Mouse (Mus musculus): ENCODE results near the gene Dusp14. TPM values are rescaled to one million over a fixed set of nuclear protein-coding genes. Genes with fewer than 3 reads are reported as not detected.

The Dusp14 gene
- polyA plus RNA-seq, 1 experiment from 2014 or later: 11.8 TPM

- 79% methylated on average over 5 of the region's 5 CpGs for WGBS
- Histone ChIP-seq H3K27me3 (no peaks in the 10 kb centered on the region), H3K4me3 (no peak overlapping the region), H3K9ac (no peak overlapping the region), H3K4me2 (replicated peaks) (no peak overlapping the region), H3K27ac (no peak overlapping the region), H3K36me3 (peaks cover 60% of the 10 kb centered on the region), H3K4me1 (no peaks in the 10 kb centered on the region), H3K9me3 (replicated peaks) (no peaks in the 10 kb centered on the region)
- ATAC-seq (ENCODE audit: low FRiP score): no peak
These were observed 35.4 kb downstream of the Dusp14 start for GRCm38 (mm10) chr11:84033671-84034070.

DNA sequence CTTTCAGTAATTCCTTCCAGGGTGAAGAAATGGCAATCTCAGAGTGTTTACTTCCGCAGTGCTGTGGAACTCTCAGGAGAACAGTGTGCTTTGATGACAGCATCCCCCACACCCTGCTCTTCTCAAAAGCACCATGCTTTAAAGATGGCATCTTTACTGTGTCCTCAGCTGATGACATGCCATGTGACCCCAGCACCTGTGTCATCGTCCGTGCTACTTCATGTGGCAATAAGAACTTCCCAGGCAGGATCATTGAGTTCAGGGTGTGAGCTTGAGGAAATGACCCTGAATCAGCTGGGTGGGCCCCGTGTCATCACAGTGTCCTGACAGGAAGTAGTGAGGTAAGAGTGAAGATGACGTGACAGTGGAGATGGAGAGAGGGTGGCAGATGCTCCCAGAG, 36.5 kb downstream of the Dusp14 start:
- ATAC-seq (ENCODE audit: low FRiP score): no peak
- H3K4me3 ChIP-seq: no peak overlapping the region
- no peaks in the 10 kb centered on the region for H3K27me3 ChIP-seq
- 81% methylated on average over 5 of the region's 5 CpGs for WGBS
- H3K9ac ChIP-seq: no peak overlapping the region
- H3K27ac ChIP-seq: no peak overlapping the region
- H3K36me3 ChIP-seq: peaks cover 65% of the 10 kb centered on the region
- H3K9me3 ChIP-seq (replicated peaks): no peaks in the 10 kb centered on the region
- no peak overlapping the region for H3K4me2 ChIP-seq (replicated peaks)
- H3K4me1 ChIP-seq: no peaks in the 10 kb centered on the region

DNA sequence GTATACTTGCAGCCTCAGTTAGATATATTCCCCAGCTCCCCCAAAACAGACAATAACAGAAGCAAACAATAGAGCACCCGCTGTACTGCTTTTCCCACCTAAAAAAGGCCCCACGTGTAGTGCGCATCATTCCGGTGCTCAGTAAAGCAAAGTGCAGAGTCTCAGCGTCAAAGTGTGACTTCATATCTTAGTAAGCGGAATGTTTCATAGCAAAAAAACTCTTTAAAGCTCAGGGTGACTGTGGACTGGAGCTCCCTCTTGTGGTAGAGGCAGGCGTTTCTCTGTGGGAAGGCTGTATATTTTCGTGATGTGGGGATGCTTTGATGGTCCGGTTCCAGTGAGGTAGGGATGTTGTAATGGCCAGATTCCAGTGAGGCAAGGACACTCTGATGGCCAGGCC, 37.1 kb downstream of the Dusp14 start:
- H3K4me3 ChIP-seq: no peak overlapping the region
- no peak overlapping the region for H3K4me2 ChIP-seq (replicated peaks)
- H3K4me1 ChIP-seq: no peaks in the 10 kb centered on the region
- H3K36me3 ChIP-seq: peaks cover 70% of the 10 kb centered on the region
- no peak for ATAC-seq (ENCODE audit: low FRiP score)
- H3K27me3 ChIP-seq: no peaks in the 10 kb centered on the region
- H3K9me3 ChIP-seq (replicated peaks): no peaks in the 10 kb centered on the region
- H3K9ac ChIP-seq: no peak overlapping the region
- 55% methylated on average over 9 of the region's 9 CpGs for WGBS
- H3K27ac ChIP-seq: no peak overlapping the region

GRCm38 (mm10) chr11:84028271-84029028, 40.6 kb downstream of the Dusp14 start:
- Histone ChIP-seq H3K9me3 (replicated peaks) (no peaks in the 10 kb centered on the region), H3K27ac (no peak overlapping the region), H3K4me1 (no peaks in the 10 kb centered on the region), H3K9ac (no peak overlapping the region), H3K36me3 (peaks cover 88% of the 10 kb centered on the region), H3K4me3 (no peak overlapping the region), H3K27me3 (no peaks in the 10 kb centered on the region), H3K4me2 (replicated peaks) (no peak overlapping the region)
- no peak for ATAC-seq (ENCODE audit: low FRiP score)
- WGBS: 85% methylated on average over 9 of the region's 9 CpGs

DNA sequence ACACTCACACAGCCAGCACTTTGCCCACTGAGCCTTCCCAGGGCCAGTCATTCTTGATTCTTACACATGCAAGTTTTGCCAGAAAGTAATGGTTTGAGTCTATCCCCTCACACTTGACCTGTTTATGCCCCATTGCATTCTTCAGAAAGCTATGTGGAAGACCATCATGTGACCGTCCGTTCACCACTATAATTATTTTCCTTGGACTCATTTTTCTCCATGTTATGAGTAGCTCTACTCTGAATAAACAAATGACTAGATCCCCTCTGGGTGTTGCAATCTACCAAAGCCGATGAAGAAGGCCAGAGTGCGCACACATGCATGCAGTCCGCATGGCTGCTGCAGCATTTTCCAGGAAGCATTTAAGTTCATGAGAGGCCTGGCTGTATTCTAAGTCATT, 41.8 kb downstream of the Dusp14 start:
- no peaks in the 10 kb centered on the region for H3K27me3 ChIP-seq
- H3K4me2 ChIP-seq (replicated peaks): no peak overlapping the region
- H3K4me3 ChIP-seq: no peak overlapping the region
- ATAC-seq (ENCODE audit: low FRiP score): no peak
- no peaks in the 10 kb centered on the region for H3K4me1 ChIP-seq
- no peaks in the 10 kb centered on the region for H3K9me3 ChIP-seq (replicated peaks)
- 92% methylated on average over 5 of the region's 5 CpGs for WGBS
- peaks cover 88% of the 10 kb centered on the region for H3K36me3 ChIP-seq
- H3K9ac ChIP-seq: no peak overlapping the region
- no peak overlapping the region for H3K27ac ChIP-seq

GRCm38 (mm10) chr11:84016810-84017508, 52.1 kb downstream of the Dusp14 start:
- Histone ChIP-seq H3K9ac (no peak overlapping the region), H3K4me3 (no peak overlapping the region), H3K27me3 (no peaks in the 10 kb centered on the region), H3K4me1 (peaks cover 10% of the 10 kb centered on the region), H3K36me3 (peaks cover 51% of the 10 kb centered on the region), H3K9me3 (replicated peaks) (no peaks in the 10 kb centered on the region), H3K27ac (no peak overlapping the region), H3K4me2 (replicated peaks) (no peak overlapping the region)
- ATAC-seq (ENCODE audit: low FRiP score): no peak
- WGBS: 91% methylated on average over 7 of the region's 7 CpGs

GRCm38 (mm10) chr11:84016147-84016809, 52.8 kb downstream of the Dusp14 start:
- ATAC-seq (ENCODE audit: low FRiP score): no peak
- Histone ChIP-seq H3K36me3 (peaks cover 45% of the 10 kb centered on the region), H3K4me2 (replicated peaks) (no peak overlapping the region), H3K27me3 (no peaks in the 10 kb centered on the region), H3K27ac (no peak overlapping the region), H3K4me3 (no peak overlapping the region), H3K4me1 (peaks cover 15% of the 10 kb centered on the region), H3K9me3 (replicated peaks) (no peaks in the 10 kb centered on the region), H3K9ac (no peak overlapping the region)
- 94% methylated on average over 6 of the region's 6 CpGs for WGBS

DNA sequence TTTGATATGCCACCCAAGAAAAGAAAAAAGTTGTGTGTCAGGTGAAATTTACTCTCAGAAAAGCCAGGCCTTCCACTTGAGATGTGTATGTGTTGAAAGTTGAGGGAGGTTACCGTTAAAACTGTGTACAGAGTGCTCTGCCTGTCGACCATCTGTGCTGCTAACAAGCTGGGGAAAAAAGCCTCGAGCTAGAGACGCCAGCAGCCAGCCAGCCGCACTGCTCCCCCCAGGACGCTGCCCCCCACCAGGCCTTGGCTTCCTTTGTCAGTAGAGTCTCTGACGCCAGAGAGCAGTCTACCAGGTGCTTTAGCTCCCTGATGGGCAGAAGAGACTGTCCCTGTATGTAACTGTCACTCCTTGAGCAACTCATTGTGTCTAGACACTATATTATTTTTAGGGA, 56.0 kb downstream of the Dusp14 start:
- Histone ChIP-seq H3K9ac (0 out of 2 replicates have a peak overlapping the region, but pooled peaks have one; percentile 10), H3K9me3 (replicated peaks) (no peaks in the 10 kb centered on the region), H3K4me1 (peaks cover 24% of the 10 kb centered on the region), H3K4me2 (replicated peaks) (no peak overlapping the region), H3K27ac (no peak overlapping the region), H3K36me3 (peaks cover 39% of the 10 kb centered on the region), H3K4me3 (no peak overlapping the region), H3K27me3 (no peaks in the 10 kb centered on the region)
- 8% methylated on average over 7 of the region's 7 CpGs for WGBS
- no peak for ATAC-seq (ENCODE audit: low FRiP score)

DNA sequence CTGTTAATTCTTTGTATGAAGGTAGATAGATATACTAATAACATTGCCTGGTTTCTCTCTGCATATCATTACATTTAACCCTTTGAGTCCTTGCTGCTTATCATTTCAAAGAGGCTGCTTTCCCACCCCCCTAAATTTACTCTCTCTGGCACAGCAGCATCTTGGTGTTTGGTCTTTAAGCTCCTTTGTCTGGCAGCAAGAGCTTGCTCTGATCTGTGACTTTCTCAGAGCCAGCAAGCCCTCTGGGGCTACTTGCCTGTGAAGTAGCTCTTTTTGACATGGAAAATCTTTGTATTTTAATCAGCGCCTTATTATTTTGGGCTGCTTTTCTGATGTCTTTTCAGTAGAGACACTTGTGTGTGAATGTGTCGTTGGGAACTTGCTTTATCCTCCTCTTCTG, 57.5 kb downstream of the Dusp14 start:
- Histone ChIP-seq H3K27me3 (no peaks in the 10 kb centered on the region), H3K4me1 (peaks cover 24% of the 10 kb centered on the region), H3K27ac (no peak overlapping the region), H3K9me3 (replicated peaks) (no peaks in the 10 kb centered on the region), H3K36me3 (peaks cover 31% of the 10 kb centered on the region), H3K9ac (no peak overlapping the region), H3K4me2 (replicated peaks) (peak overlapping the region; percentile 23), H3K4me3 (no peak overlapping the region)
- ATAC-seq (ENCODE audit: low FRiP score): no peak
- WGBS: 18% methylated on average over 2 of the region's 2 CpGs

DNA sequence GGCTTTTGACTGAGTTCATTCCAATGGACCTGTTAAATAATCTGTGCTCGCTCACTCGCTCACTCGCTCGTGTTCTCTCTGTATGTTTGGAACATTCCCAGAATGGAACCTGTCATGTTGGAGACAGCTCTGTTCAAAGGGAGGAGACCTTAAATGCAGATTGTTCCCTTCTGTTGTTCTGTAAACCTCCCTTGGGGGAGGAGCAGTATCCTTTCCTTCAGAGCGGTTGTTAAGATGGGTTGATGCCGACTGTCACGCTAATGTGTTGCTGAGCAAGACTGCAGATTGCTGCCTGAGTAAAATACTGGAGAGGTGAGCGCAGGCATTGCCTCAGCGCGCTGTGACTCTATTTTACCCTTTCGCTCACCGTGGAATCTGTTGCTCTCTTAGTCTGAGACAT, 58.0 kb downstream of the Dusp14 start:
- H3K4me2 ChIP-seq (replicated peaks): peak overlapping the region; percentile 23
- H3K36me3 ChIP-seq: peaks cover 35% of the 10 kb centered on the region
- H3K4me3 ChIP-seq: no peak overlapping the region
- no peak overlapping the region for H3K27ac ChIP-seq
- no peak for ATAC-seq (ENCODE audit: low FRiP score)
- H3K9ac ChIP-seq: no peak overlapping the region
- H3K9me3 ChIP-seq (replicated peaks): no peaks in the 10 kb centered on the region
- H3K4me1 ChIP-seq: peaks cover 24% of the 10 kb centered on the region
- WGBS: 23% methylated on average over 12 of the region's 12 CpGs
- H3K27me3 ChIP-seq: no peaks in the 10 kb centered on the region

DNA sequence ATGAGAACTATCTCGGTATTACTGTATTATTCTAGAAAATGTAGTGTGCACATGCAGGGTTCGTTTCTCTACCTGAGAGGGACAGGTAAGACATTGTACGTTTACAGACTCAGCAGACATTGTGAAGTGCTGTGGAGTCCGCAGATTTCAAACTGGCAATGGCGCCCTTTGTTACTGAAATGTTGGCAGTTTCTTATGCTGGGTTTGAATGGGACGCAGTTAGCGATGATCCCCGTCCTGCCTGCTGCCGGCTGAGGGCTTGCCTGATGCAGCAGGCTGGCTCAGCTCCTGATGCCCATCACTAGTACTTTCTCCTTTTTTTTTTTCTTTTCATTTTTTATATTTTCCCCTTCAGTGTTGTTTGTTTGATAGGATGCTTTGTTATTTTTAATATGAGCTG, 58.6 kb downstream of the Dusp14 start:
- ATAC-seq (ENCODE audit: low FRiP score): no peak
- WGBS: 63% methylated on average over 9 of the region's 9 CpGs
- Histone ChIP-seq H3K4me2 (replicated peaks) (no peak overlapping the region), H3K4me3 (no peak overlapping the region), H3K9ac (no peak overlapping the region), H3K9me3 (replicated peaks) (no peaks in the 10 kb centered on the region), H3K4me1 (peaks cover 24% of the 10 kb centered on the region), H3K27ac (no peak overlapping the region), H3K36me3 (peaks cover 42% of the 10 kb centered on the region), H3K27me3 (no peaks in the 10 kb centered on the region)

DNA sequence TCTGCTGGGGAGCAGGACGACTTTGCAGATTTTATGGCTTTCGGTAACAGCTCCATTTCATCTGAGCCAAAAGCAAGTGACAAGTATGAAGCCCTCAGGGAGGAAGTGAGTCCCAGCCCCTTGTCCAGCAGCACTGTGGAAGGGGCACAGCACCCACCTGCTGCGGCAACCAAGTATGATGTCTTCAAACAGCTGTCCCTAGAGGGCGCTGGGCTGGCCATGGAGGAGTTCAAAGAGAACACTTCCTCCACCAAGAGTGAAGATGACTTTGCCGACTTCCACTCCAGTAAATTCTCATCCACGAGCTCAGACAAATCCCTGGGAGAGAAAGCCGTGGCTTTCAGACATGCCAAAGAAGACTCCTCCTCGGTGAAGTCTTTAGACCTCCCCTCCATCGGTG, 60.1 kb downstream of the Dusp14 start:
- no peak overlapping the region for H3K4me2 ChIP-seq (replicated peaks)
- ATAC-seq (ENCODE audit: low FRiP score): no peak
- peaks cover 24% of the 10 kb centered on the region for H3K4me1 ChIP-seq
- H3K27ac ChIP-seq: no peak overlapping the region
- no peaks in the 10 kb centered on the region for H3K9me3 ChIP-seq (replicated peaks)
- no peak overlapping the region for H3K4me3 ChIP-seq
- peaks cover 52% of the 10 kb centered on the region for H3K36me3 ChIP-seq
- no peak overlapping the region for H3K9ac ChIP-seq
- H3K27me3 ChIP-seq: no peaks in the 10 kb centered on the region
- WGBS: 84% methylated on average over 9 of the region's 9 CpGs

Measured in hindbrain, embryonic 12.5 days (tissue).